Mouse (Mus musculus) neural tube, embryonic 14.5 days (tissue): ENCODE measurements around the gene Dbndd2. TPM values are rescaled to one million over a fixed set of nuclear protein-coding genes. Genes with fewer than 3 reads are reported as not detected.

Source experiments
- ATAC-seq: fragments of 200-750 bp; cut with Nextera tagmentation; 2 replicates; pipeline ENCODE4 v1.8.0; 2017; ENCODE audit warnings: low read depth, mild to moderate bottlenecking, moderate TSS enrichment, moderate library complexity
- H3K27ac ChIP-seq: fragments of 300-500 bp; sonication (generic); 2 replicates; pipeline ENCODE4 v1.5.1; 2014; ENCODE audit warnings: low read depth, mild to moderate bottlenecking, control low read depth, low read length, moderate library complexity, mixed read lengths
- H3K27me3 ChIP-seq: fragments of 300-500 bp; sonication (generic); 2 replicates; pipeline ENCODE4 v1.6.1; 2014; ENCODE audit warnings: low read length; ENCODE audit not compliant: control insufficient read depth, insufficient read depth
- H3K36me3 ChIP-seq: fragments of 300-500 bp; sonication (generic); 2 replicates; pipeline ENCODE4 v1.6.1; 2014; ENCODE audit warnings: low read length, mixed read lengths; ENCODE audit not compliant: control insufficient read depth, insufficient read depth
- H3K4me1 ChIP-seq: fragments of 300-500 bp; sonication (generic); 2 replicates; pipeline ENCODE4 v1.6.1; 2014; ENCODE audit warnings: low read length; ENCODE audit not compliant: control insufficient read depth, insufficient read depth
- H3K4me2 ChIP-seq: fragments of 300-500 bp; sonication (generic); 2 replicates; pipeline ENCODE4 v1.6.1; 2014; ENCODE audit warnings: mild to moderate bottlenecking, low read depth, low read length, control low read depth
- H3K4me3 ChIP-seq: fragments of 300-500 bp; sonication (generic); 2 replicates; pipeline ENCODE4 v1.5.1; 2014; ENCODE audit warnings: low read depth, low read length, control low read depth, mixed read lengths
- H3K9ac ChIP-seq: fragments of 300-500 bp; sonication (generic); replicated peaks from 2 replicates; pipeline ENCODE4 v1.6.1; 2014; ENCODE audit warnings: low read depth, mild to moderate bottlenecking, control low read depth, low read length, mixed read lengths
- H3K9me3 ChIP-seq: fragments of 300-500 bp; sonication (generic); 2 replicates; pipeline ENCODE4 v1.6.1; 2016; ENCODE audit warnings: low read length; ENCODE audit not compliant: control insufficient read depth
- WGBS: fragments of 180-500 bp; shearing (Covaris S2); extraction: QIAGEN DNeasy Blood & Tissue Kit; methylation state at CpG from one replicate; pipeline ENCODE4 v1.1.7; 2014; 5-methylcytosine and 5-hydroxymethylcytosine counted together
- polyA plus RNA-seq: library from polyadenylated mRNA; unstranded; fragments of >200 nt; fragmentation: Nextera tagmentation; extraction: Ambion mirVana; gene quantifications from 2 replicates; pipeline ENCODE4 v1.2.1, GENCODE M21; 2014

Gene Dbndd2
- polyA plus RNA-seq, 1 experiment from 2014 or later, result 13.7 TPM

DNA sequence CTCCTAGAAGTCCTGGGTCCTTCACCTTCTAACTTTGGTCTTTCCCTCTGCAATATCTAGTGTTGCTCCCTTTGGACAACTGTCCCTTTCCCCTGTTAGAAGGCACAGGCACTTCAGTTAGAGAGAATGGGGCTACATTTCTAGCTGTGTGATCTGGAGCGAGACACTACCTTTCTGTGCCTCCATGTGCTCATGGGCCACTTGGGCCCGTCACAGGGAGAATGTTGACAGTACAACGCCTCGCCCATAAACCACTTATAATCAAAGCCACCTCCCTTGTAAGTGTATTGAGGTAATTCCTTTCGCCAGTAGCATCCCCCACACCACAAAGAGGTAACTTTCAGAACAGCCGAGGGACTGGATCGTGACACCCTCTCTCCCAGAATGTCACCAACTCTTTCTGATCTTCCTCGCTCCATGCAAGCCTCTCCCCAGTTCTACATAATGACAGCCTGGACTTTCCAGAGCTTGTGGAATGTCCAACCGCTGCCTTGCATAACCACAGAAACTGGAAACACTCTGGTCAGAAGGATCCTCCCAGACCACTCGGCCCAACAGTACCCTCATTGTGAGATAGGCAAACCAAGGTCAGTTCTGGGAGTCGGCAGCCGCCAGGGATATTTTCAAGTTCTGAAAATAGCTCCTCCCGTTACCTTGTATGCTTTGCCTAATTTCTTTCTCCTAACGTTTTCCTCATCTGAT is 36.4 kb upstream of the Dbndd2 start:
- Histone ChIP-seq H3K4me2 (no peak overlapping the region), H3K9ac (no peak overlapping the region), H3K9me3 (no peaks in the 10 kb centered on the region), H3K4me1 (no peaks in the 10 kb centered on the region), H3K27ac (no peak overlapping the region), H3K36me3 (no peaks in the 10 kb centered on the region), H3K4me3 (no peak overlapping the region), H3K27me3 (no peaks in the 10 kb centered on the region)
- no peak for ATAC-seq
- WGBS, result 85% methylated on average over 14 of the region's 14 CpGs

DNA sequence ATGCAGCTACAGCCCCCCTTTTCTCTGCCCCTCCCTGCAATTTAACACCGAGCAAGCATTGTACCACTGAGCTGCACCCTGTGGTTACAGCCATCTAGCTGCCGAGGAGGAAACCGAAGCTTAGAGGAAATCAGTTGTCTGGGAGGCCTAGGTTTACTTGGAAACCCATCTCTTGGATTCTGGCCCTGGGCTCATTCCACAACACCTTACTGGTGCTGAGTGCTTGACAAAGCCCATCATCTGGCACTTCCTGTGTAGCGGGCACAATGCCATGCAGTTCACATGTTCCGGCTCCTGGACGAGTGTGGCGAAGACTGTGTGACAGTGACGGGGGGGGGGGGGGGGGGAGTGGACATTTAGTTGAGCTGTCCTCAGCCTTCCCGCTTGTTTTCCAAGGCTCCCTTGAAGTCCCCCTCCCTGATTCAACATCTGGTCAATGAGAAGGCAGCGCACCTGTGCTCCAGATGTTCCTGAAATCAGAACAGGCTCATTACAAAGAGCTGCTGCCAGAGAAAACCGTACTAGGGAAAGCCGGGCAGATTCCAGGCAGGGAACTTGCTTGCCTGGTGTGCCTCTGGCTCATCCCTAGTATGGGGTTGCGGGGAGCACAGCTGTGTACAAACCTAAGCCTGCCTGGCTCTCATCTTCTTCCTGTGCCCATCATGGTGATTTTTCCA is 33.8 kb upstream of the Dbndd2 start:
- Histone ChIP-seq H3K9ac (no peak overlapping the region), H3K9me3 (no peaks in the 10 kb centered on the region)
- WGBS, result 46% methylated on average over 13 of the region's 13 CpGs

DNA sequence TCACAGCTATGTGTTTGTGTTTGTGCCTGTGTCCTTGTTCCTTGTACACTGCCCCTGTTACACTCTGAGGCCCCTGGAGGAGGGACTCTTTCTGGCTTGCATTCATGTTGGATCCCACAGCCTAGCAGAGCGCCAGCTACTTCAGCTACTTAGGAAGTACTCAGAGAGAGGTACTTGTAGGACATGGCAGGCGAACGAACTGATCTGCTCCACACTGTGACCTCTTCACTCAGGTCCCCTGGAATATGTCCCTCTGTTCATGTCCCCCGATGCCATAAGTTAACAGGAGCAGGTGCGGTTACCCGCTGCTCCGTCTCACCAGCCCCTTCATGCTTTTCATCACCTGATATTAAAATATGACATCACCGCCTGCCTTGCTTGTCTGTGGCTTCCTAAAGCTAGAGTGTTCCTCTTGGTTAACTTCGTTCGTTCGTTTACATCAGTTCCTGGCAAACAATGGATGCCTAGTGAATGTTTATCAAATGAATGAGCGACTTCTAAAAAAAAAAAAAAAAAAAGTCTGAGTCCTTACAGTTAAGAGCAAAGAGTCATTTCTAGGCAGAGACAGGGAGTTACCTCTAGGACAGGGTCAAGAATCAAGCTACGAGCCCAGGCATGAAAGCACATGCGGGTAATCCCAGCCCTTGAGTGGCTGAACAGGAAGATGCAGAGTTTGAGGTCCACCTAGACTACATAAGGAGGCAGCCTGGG is 32.7 kb upstream of the Dbndd2 start:
- Histone ChIP-seq H3K4me2 (no peak overlapping the region), H3K27ac (no peak overlapping the region), H3K4me3 (no peak overlapping the region), H3K9me3 (no peaks in the 10 kb centered on the region), H3K9ac (no peak overlapping the region), H3K27me3 (no peaks in the 10 kb centered on the region), H3K36me3 (no peaks in the 10 kb centered on the region), H3K4me1 (no peaks in the 10 kb centered on the region)
- ATAC-seq, result no peak
- 85% methylated on average over 14 of the region's 14 CpGs for WGBS

More for the DNA sequence above, 33.8 kb upstream of the Dbndd2 start:
- no peak overlapping the region for H3K27ac ChIP-seq
- no peaks in the 10 kb centered on the region for H3K27me3 ChIP-seq
- ATAC-seq, result no peak
- no peak overlapping the region for H3K4me3 ChIP-seq
- H3K36me3 ChIP-seq, result no peaks in the 10 kb centered on the region
- no peak overlapping the region for H3K4me2 ChIP-seq
- H3K4me1 ChIP-seq, result no peaks in the 10 kb centered on the region

- Histone ChIP-seq H3K4me2 (no peak overlapping the region), H3K4me1 (no peaks in the 10 kb centered on the region), H3K27ac (no peak overlapping the region), H3K36me3 (no peaks in the 10 kb centered on the region), H3K9ac (no peak overlapping the region), H3K9me3 (no peaks in the 10 kb centered on the region), H3K4me3 (no peak overlapping the region), H3K27me3 (no peaks in the 10 kb centered on the region)
- ATAC-seq, result no peak
- WGBS, result 73% methylated on average over 7 of the region's 7 CpGs
These were observed 31.9 kb upstream of the Dbndd2 start for GRCm38 (mm10) chr2:164453887-164454500.

GRCm38 (mm10) chr2:164454846-164455245 is 31.1 kb upstream of the Dbndd2 start:
- no peaks in the 10 kb centered on the region for H3K36me3 ChIP-seq
- H3K9ac ChIP-seq, result no peak overlapping the region
- H3K4me2 ChIP-seq, result no peak overlapping the region
- no peaks in the 10 kb centered on the region for H3K4me1 ChIP-seq
- no peak overlapping the region for H3K27ac ChIP-seq
- H3K4me3 ChIP-seq, result no peak overlapping the region
- WGBS, result 83% methylated on average over 10 of the region's 10 CpGs
- ATAC-seq, result no peak
- no peaks in the 10 kb centered on the region for H3K9me3 ChIP-seq
- no peaks in the 10 kb centered on the region for H3K27me3 ChIP-seq

- Histone ChIP-seq H3K9me3 (no peaks in the 10 kb centered on the region), H3K4me3 (no peak overlapping the region), H3K4me1 (no peaks in the 10 kb centered on the region), H3K27me3 (no peaks in the 10 kb centered on the region), H3K9ac (no peak overlapping the region), H3K36me3 (no peaks in the 10 kb centered on the region), H3K27ac (no peak overlapping the region), H3K4me2 (no peak overlapping the region)
- WGBS, result 75% methylated on average over 6 of the region's 6 CpGs
- no peak for ATAC-seq
These were observed 30.3 kb upstream of the Dbndd2 start for GRCm38 (mm10) chr2:164455421-164456190.

- H3K36me3 ChIP-seq, result no peaks in the 10 kb centered on the region
- no peak overlapping the region for H3K4me3 ChIP-seq
- H3K27ac ChIP-seq, result no peak overlapping the region
- H3K4me2 ChIP-seq, result peak overlapping the region; percentile 18; the same call in 1 of the 2 replicates
- no peaks in the 10 kb centered on the region for H3K9me3 ChIP-seq
- no peak for ATAC-seq
- no peaks in the 10 kb centered on the region for H3K27me3 ChIP-seq
- no peak overlapping the region for H3K9ac ChIP-seq
- no peaks in the 10 kb centered on the region for H3K4me1 ChIP-seq
- WGBS, result 90% methylated on average over 1 of the region's 1 CpGs
These were observed 29.5 kb upstream of the Dbndd2 start for GRCm38 (mm10) chr2:164456413-164456812.

DNA sequence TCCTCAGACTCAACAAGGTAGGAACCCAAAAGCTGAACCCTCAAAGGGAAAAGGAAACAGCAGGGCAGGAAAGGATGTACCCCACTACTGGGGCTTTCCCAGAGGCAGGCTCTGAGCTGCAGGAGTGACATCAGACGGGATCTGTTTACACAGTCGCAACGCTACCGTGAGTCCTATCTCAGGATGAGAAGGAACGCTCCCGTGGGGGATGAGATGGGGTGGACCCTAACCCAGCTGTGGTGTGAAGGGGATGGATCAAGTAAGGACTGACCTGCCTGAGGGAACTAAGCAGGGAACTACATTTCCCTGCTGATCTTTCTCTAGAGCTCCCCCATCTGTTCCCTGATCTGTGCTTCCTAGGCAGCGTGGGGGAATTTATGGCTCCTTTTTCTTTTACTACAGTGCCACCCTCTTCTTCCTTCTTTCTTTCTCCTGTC is 29.0 kb upstream of the Dbndd2 start, which contains the start of gene Sys1:
Sys1 (plus strand) TSS at position 101 of the 437 bp plus-strand sequence.
- Histone ChIP-seq H3K36me3 (no peaks in the 10 kb centered on the region), H3K27me3 (no peaks in the 10 kb centered on the region), H3K9ac (peak within 1 kb of the TSS; percentile 34), H3K4me2 (peak within 1 kb of the TSS; percentile 18; the same call in 1 of the 2 replicates), H3K9me3 (no peaks in the 10 kb centered on the region), H3K4me3 (no peak within 1 kb of the TSS), H3K27ac (no peak within 1 kb of the TSS), H3K4me1 (peaks cover 4% of the 10 kb centered on the region)
- ATAC-seq, result no peak
- WGBS, result under 1% methylated on average over 7 of the region's 7 CpGs
